Mouse (Mus musculus) embryonic facial prominence, embryonic 15.5 days (tissue): ENCODE results near the gene Entpd2. TPM values are rescaled to one million over a fixed set of nuclear protein-coding genes. Genes with fewer than 3 reads are reported as not detected.

ENCODE experiments used
- ATAC-seq: fragments of 200-750 bp; cut with Nextera tagmentation; 2 replicates; pipeline ENCODE4 v1.8.0; 2017; ENCODE audit warnings: low read depth, moderate TSS enrichment; ENCODE audit not compliant: insufficient number of reproducible peaks, low FRiP score, low TSS enrichment
- H3K27ac ChIP-seq: fragments of 300-500 bp; sonication (generic); replicated peaks from 2 replicates; pipeline ENCODE4 v1.5.1; 2015; ENCODE audit warnings: mild to moderate bottlenecking, inconsistent platforms
- H3K27me3 ChIP-seq: fragments of 300-500 bp; sonication (generic); 2 replicates; pipeline ENCODE4 v1.6.1; 2015; ENCODE audit warnings: inconsistent platforms
- H3K36me3 ChIP-seq: fragments of 300-500 bp; sonication (generic); 2 replicates; pipeline ENCODE4 v1.6.1; 2015; ENCODE audit warnings: mild to moderate bottlenecking, inconsistent platforms
- H3K4me1 ChIP-seq: fragments of 300-500 bp; sonication (generic); 2 replicates; pipeline ENCODE4 v1.6.1; 2015; ENCODE audit warnings: inconsistent platforms
- H3K4me2 ChIP-seq: fragments of 300-500 bp; sonication (generic); replicated peaks from 2 replicates; pipeline ENCODE4 v1.6.1; 2015; ENCODE audit warnings: mild to moderate bottlenecking, inconsistent platforms
- H3K4me3 ChIP-seq: fragments of 300-500 bp; sonication (generic); replicated peaks from 2 replicates; pipeline ENCODE4 v1.5.1; 2015; ENCODE audit warnings: mild to moderate bottlenecking, inconsistent platforms
- H3K9ac ChIP-seq: fragments of 300-500 bp; sonication (generic); 2 replicates; pipeline ENCODE4 v1.6.1; 2015; ENCODE audit warnings: inconsistent platforms
- H3K9me3 ChIP-seq: fragments of 300-500 bp; sonication (generic); replicated peaks from 2 replicates; pipeline ENCODE4 v1.6.1; 2016; ENCODE audit warnings: inconsistent platforms
- WGBS: fragments of 180-500 bp; shearing (Covaris S2); methylation state at CpG from one replicate; pipeline ENCODE4 v1.1.7; 2015; 5-methylcytosine and 5-hydroxymethylcytosine counted together
- polyA plus RNA-seq: library from polyadenylated mRNA; unstranded; fragments of >200 nt; fragmentation: Nextera tagmentation; extraction: Ambion mirVana; gene quantifications from 2 replicates; pipeline ENCODE4 v1.2.1, GENCODE M21; 2015

Gene Entpd2
- 7.4 and 9.0 TPM in 2 replicates for polyA plus RNA-seq

DNA sequence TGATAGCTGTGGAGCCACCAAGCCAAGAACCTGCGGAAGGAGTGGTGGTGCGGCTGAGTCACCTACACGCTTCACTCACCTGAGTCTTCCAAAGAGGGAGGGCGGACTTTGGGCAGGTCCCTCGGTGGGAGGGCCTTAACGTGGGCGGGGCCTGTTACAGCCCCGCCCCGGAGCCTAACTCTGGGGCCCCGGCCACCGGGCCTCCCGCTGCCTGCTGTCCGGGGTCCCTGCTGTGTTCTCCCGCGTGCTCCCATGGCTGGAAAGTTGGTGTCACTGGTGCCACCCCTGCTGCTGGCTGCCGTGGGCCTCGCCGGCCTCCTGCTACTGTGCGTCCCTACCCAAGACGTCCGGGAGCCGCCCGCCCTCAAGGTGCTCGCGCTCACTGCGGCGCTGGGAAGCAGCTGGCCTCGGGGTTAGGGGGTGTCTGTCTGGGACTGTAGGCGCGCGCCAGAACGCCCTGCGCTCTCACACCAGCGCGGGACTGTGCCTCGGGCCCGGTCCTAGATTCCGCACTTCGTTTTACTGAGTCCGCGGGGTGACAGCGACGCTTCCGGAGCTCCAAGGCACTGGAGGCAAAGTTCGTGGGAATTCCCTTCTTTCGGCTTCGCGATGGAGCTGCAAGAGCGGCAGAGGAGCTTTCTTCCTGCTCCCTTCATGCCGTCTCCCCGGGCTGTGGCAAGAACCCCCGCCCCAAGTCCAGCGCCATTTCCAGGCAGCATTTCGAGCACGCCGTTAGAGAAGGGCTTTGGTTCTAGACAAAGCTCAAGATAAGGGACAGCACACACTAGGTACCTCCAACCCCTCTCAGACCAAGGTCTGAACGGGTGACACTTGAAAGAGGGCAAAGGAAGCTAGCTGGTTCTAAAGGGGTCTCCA, at the start of gene Entpd2:
Gene Entpd2 (plus strand): TSS at position 154 of the 876 bp plus-strand sequence.
- peak within 1 kb of the TSS; percentile 46 for H3K4me3 ChIP-seq
- no peak for ATAC-seq
- peaks cover 28% of the 10 kb centered on the region for H3K4me1 ChIP-seq
- no peaks in the 10 kb centered on the region for H3K9me3 ChIP-seq
- H3K27ac ChIP-seq = no peak within 1 kb of the TSS
- H3K36me3 ChIP-seq = no peaks in the 10 kb centered on the region
- peak within 1 kb of the TSS; percentile 79 for H3K4me2 ChIP-seq
- 1% methylated on average over 57 of the region's 57 CpGs for WGBS
- peaks cover 66% of the 10 kb centered on the region for H3K27me3 ChIP-seq
- peak within 1 kb of the TSS; percentile 23; the same call in 1 of the 2 replicates for H3K9ac ChIP-seq

DNA sequence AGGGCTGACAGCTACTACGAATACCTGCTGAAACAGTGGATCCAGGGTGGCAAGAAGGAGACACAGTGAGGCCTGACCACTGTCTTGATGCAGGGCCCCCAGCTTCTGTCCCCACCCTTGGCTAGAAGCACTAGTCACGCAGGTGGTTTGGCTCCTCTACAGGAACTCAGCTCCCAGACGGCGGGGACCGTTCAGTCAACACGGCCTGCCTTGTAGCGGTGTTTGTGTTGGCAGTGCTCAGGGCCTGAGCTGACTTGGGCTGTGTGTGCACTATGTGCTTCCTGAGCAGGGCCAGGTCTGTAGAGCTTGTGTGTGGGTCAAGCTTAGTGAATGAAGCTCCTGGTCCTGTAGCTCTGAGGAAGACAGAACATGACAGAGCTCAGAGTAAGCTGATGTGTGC, 47.5 kb upstream of the Entpd2 start:
- WGBS = 90% methylated on average over 7 of the region's 7 CpGs
- ATAC-seq = no peak
- no peak overlapping the region for H3K27ac ChIP-seq
- H3K9ac ChIP-seq = no peak overlapping the region
- H3K27me3 ChIP-seq = no peaks in the 10 kb centered on the region
- peaks cover 95% of the 10 kb centered on the region for H3K36me3 ChIP-seq
- no peaks in the 10 kb centered on the region for H3K9me3 ChIP-seq
- no peak overlapping the region for H3K4me3 ChIP-seq
- no peak overlapping the region for H3K4me2 ChIP-seq
- no peaks in the 10 kb centered on the region for H3K4me1 ChIP-seq

GRCm38 (mm10) chr2:25349499-25349898, 46.2 kb upstream of the Entpd2 start:
- no peaks in the 10 kb centered on the region for H3K4me1 ChIP-seq
- H3K36me3 ChIP-seq = peaks cover 90% of the 10 kb centered on the region

GRCm38 (mm10) chr2:25350701-25351100, 45.0 kb upstream of the Entpd2 start:
- H3K9me3 ChIP-seq = no peaks in the 10 kb centered on the region
- no peak overlapping the region for H3K4me3 ChIP-seq
- no peak overlapping the region for H3K4me2 ChIP-seq
- peaks cover 8% of the 10 kb centered on the region for H3K4me1 ChIP-seq
- no peak overlapping the region for H3K27ac ChIP-seq
- 91% methylated on average over 3 of the region's 3 CpGs for WGBS
- no peak overlapping the region for H3K9ac ChIP-seq
- H3K36me3 ChIP-seq = peaks cover 78% of the 10 kb centered on the region
- H3K27me3 ChIP-seq = no peaks in the 10 kb centered on the region
- no peak for ATAC-seq

More at GRCm38 (mm10) chr2:25349499-25349898, 46.2 kb upstream of the Entpd2 start:
- ATAC-seq = no peak
- Histone ChIP-seq H3K9ac (no peak overlapping the region), H3K4me3 (no peak overlapping the region), H3K27me3 (no peaks in the 10 kb centered on the region), H3K9me3 (no peaks in the 10 kb centered on the region), H3K27ac (no peak overlapping the region), H3K4me2 (no peak overlapping the region)
- 92% methylated on average over 4 of the region's 4 CpGs for WGBS

DNA sequence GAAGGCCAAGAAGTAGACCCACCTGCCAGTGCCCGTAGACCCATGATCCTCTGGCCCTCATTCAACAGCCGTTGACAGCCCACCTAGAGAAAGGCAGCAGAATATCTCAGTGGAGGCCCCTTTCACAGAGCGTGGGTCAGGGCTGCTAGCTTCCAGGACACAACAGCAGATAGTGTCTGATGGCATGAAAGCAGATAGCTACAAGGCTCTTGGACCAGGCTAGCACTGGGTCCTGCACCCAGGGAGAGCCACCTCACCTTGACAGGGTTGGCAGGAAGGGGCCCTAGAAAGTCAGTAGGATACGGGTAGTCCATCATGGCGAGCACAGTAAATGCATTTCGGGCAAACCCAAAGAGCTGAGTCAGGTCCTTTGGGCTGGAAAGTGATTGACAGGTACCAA, 41.5 kb upstream of the Entpd2 start:
- no peak for ATAC-seq
- WGBS = 87% methylated on average over 6 of the region's 6 CpGs
- H3K4me2 ChIP-seq = no peak overlapping the region
- H3K27ac ChIP-seq = no peak overlapping the region
- H3K4me3 ChIP-seq = no peak overlapping the region
- H3K9ac ChIP-seq = no peak overlapping the region
- H3K36me3 ChIP-seq = peaks cover 46% of the 10 kb centered on the region
- peaks cover 19% of the 10 kb centered on the region for H3K4me1 ChIP-seq
- H3K27me3 ChIP-seq = no peaks in the 10 kb centered on the region
- no peaks in the 10 kb centered on the region for H3K9me3 ChIP-seq

DNA sequence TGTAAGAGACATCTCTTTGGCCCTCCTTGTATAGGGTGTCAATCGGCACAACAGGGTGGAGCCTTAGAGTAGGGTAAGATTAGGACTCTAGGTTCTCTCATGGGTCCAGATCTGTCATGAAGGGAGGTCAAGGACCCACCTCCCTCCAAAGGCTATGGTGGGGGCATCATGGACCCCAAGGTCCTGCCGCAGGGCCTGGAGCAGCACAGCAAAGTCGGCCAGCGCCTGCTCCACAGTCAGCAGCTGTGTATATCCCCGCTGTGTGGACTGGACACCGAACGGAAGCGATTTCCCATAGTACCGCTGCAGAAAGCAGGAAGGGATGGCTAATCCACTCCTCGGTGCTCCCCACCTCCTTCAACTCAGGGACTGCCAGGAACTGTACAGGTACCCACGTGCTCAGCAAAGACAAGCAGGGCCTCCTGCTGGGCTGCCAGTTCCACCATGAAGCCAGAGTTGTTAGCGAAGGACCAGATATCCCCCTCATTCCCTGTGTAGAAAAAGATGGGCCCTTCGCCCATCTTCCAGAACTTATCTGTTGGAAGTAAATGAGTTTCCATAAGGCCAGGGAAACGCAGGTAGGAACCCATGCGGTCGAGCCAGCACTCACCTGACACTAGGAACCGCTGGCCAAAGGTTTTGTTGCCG, 40.1 kb upstream of the Entpd2 start:
- Histone ChIP-seq H3K4me3 (peak overlapping the region; percentile 60), H3K27me3 (no peaks in the 10 kb centered on the region), H3K4me1 (peaks cover 19% of the 10 kb centered on the region), H3K9ac (peak overlapping the region; percentile 37; the same call in 1 of the 2 replicates), H3K9me3 (no peaks in the 10 kb centered on the region), H3K4me2 (peak overlapping the region; percentile 87), H3K36me3 (peaks cover 33% of the 10 kb centered on the region), H3K27ac (no peak overlapping the region)
- ATAC-seq = 0 out of 2 replicates have a peak, but pooled peaks have one; percentile 1
- WGBS = 41% methylated on average over 18 of the region's 18 CpGs

- H3K27me3 ChIP-seq = no peaks in the 10 kb centered on the region
- ATAC-seq = peak; percentile 53
- peaks cover 19% of the 10 kb centered on the region for H3K4me1 ChIP-seq
- H3K27ac ChIP-seq = no peak within 1 kb of the TSS
- no peaks in the 10 kb centered on the region for H3K9me3 ChIP-seq
- H3K9ac ChIP-seq = peak within 1 kb of the TSS; percentile 54
- H3K4me2 ChIP-seq = peak within 1 kb of the TSS; percentile 87
- 3% methylated on average over 13 of the region's 13 CpGs for WGBS
- H3K36me3 ChIP-seq = peaks cover 24% of the 10 kb centered on the region
- H3K4me3 ChIP-seq = peak within 1 kb of the TSS; percentile 60
Observed at GRCm38 (mm10) chr2:25356208-25357079, 39.2 kb upstream of the Entpd2 start, which contains the start of gene Dpp7. Dpp7 (minus strand) TSS chr2:25356359.

DNA sequence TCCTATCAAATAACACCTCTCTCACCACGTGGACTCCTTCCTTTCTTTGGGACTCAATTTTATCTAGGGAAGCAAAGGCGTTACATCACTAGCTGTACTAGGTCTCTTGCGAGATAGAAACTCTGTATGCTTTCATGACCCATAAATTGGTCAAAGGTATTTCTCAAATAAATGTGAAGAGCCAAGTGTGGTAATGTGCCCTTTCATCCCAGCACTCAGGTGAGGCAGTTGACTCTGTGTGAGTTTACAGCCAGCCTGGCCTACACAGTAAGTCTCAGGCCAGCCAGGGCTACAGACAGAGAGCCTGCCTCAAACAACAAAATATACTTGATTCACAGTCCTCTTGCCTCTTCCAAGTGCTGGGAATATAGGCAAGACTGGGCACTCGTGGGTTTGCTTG, 35.8 kb upstream of the Entpd2 start:
- no peaks in the 10 kb centered on the region; the same call in 1 of the 2 replicates for H3K36me3 ChIP-seq
- WGBS = 76% methylated on average over 4 of the region's 4 CpGs
- H3K9me3 ChIP-seq = no peaks in the 10 kb centered on the region
- ATAC-seq = no peak
- peaks cover 10% of the 10 kb centered on the region for H3K27me3 ChIP-seq
- peaks cover 29% of the 10 kb centered on the region for H3K4me1 ChIP-seq
- no peak overlapping the region for H3K4me2 ChIP-seq
- H3K27ac ChIP-seq = no peak overlapping the region
- H3K4me3 ChIP-seq = no peak overlapping the region
- H3K9ac ChIP-seq = no peak overlapping the region

GRCm38 (mm10) chr2:25363478-25364178, 32.0 kb upstream of the Entpd2 start:
- Histone ChIP-seq H3K4me1 (peaks cover 18% of the 10 kb centered on the region; the same call in 1 of the 2 replicates), H3K36me3 (no peaks in the 10 kb centered on the region; the same call in 1 of the 2 replicates), H3K9ac (no peak overlapping the region), H3K4me3 (no peak overlapping the region), H3K27ac (no peak overlapping the region), H3K27me3 (peaks cover 10% of the 10 kb centered on the region), H3K4me2 (no peak overlapping the region), H3K9me3 (no peaks in the 10 kb centered on the region)
- no peak for ATAC-seq
- 44% methylated on average over 13 of the region's 13 CpGs for WGBS

GRCm38 (mm10) chr2:25364313-25364712, 31.4 kb upstream of the Entpd2 start:
- Histone ChIP-seq H3K27me3 (peaks cover 10% of the 10 kb centered on the region), H3K9me3 (no peaks in the 10 kb centered on the region), H3K4me2 (peak overlapping the region; percentile 98), H3K4me3 (peak overlapping the region; percentile 69; the same call in 1 of the 2 replicates), H3K4me1 (peaks cover 18% of the 10 kb centered on the region; the same call in 1 of the 2 replicates), H3K36me3 (no peaks in the 10 kb centered on the region; the same call in 1 of the 2 replicates), H3K27ac (no peak overlapping the region), H3K9ac (no peak overlapping the region)
- no peak for ATAC-seq
- WGBS = 89% methylated on average over 4 of the region's 4 CpGs
